Mouse (Mus musculus) olfactory bulb, adult 2 months (tissue): ENCODE results near the gene Pde2a.

ENCODE experiments used
- CTCF ChIP-seq: fragments of 200-500 bp; IDR thresholded peaks from 2 replicates; pipeline ENCODE4 v1.5.1; 2012; ENCODE audit warnings: low read depth, mild to moderate bottlenecking, low read length, moderate library complexity; ENCODE audit not compliant: insufficient read depth
- POLR2A ChIP-seq: fragments of 200-500 bp; IDR thresholded peaks from 2 replicates; pipeline ENCODE4 v1.6.1; 2012; ENCODE audit warnings: mild to moderate bottlenecking, low read depth, low read length, moderate library complexity; ENCODE audit not compliant: insufficient read depth

GRCm38 (mm10) chr7:101463665-101464271 lies 42.3 kb downstream of the Pde2a start:
- TF ChIP-seq CTCF, result no peak
- no peak for TF ChIP-seq POLR2A
